Mouse (Mus musculus) adrenal gland, postnatal 0 days (tissue): ENCODE data around the gene Rab34. TPM values are rescaled to one million over a fixed set of nuclear protein-coding genes. Genes with fewer than 3 reads are reported as not detected.

Source experiments
- microRNA-seq: library from miRNA; unstranded; fragments of <30 nt; microRNA quantifications from one replicate; pipeline ENCODE4, GENCODE M21; 2016; ENCODE audit warnings: borderline replicate concordance; ENCODE audit not compliant: insufficient number of aligned reads
- polyA plus RNA-seq: library from polyadenylated mRNA; unstranded; fragments of >200 nt; fragmentation: Nextera tagmentation; extraction: Ambion mirVana; gene quantifications from 2 replicates; pipeline ENCODE4 v1.2.1, GENCODE M21; 2015

Gene Rab34
- 133 and 149 TPM in 2 replicates for polyA plus RNA-seq

GRCm38 (mm10) chr11:78188331-78189233, at the start of gene Rab34:
TSS of gene Rab34 (plus strand) at chr11:78188430.

GRCm38 (mm10) chr11:78164924-78165760, 23.1 kb upstream of the Rab34 start, which contains the start of gene Traf4:
TSS of gene Traf4 (minus strand) at chr11:78165589.

GRCm38 (mm10) chr11:78176402-78176862, 11.8 kb upstream of the Rab34 start, which contains the start of the genes Nek8 and Tlcd1:
TSS of gene Nek8 (minus strand) at chr11:78176675.
TSS of gene Tlcd1 (plus strand) at chr11:78176711.

GRCm38 (mm10) chr11:78182961-78183844, 5.0 kb upstream of the Rab34 start, which contains the start of gene Rpl23a:
TSS of gene Rpl23a (minus strand) at chr11:78183584.

GRCm38 (mm10) chr11:78193113-78193512, 4.9 kb downstream of the Rab34 start, which contains the start of gene Proca1:
TSS of gene Proca1 (plus strand) at chr11:78193392.

Small RNA genes lying within 50 kb of the gene (microRNA-seq; reads per million reads assigned to microRNA genes)
- gene Mir7653, result not detected

Other genes with a start within 250 kb of the Rab34 start
- gene Phf12, start 205.7 kb upstream of the Rab34 start, polyA plus RNA-seq, result 9.1 and 13.1 TPM in 2 replicates
- 13.1 and 22.1 TPM in 2 replicates for gene Dhrs13, start 156.2 kb upstream of the Rab34 start, polyA plus RNA-seq
- 73.4 and 83.2 TPM in 2 replicates for gene Flot2, start 150.5 kb upstream of the Rab34 start, polyA plus RNA-seq
- 18.5 and 31.0 TPM in 2 replicates for gene Eral1, start 108.0 kb upstream of the Rab34 start, polyA plus RNA-seq
- gene Fam222b, start 93.8 kb upstream of the Rab34 start, polyA plus RNA-seq, result 7.7 and 11.3 TPM in 2 replicates
- 26.5 and 29.7 TPM in 2 replicates for gene Traf4, start 22.8 kb upstream of the Rab34 start, polyA plus RNA-seq
- 12.4 and 15.0 TPM in 2 replicates for gene Nek8, start 11.8 kb upstream of the Rab34 start, polyA plus RNA-seq
- 43.8 and 59.8 TPM in 2 replicates for gene Tlcd1, start 11.7 kb upstream of the Rab34 start, polyA plus RNA-seq
- gene Rpl23a, start 4.8 kb upstream of the Rab34 start, polyA plus RNA-seq, result 1,480 and 1,753 TPM in 2 replicates
- gene Proca1, start 5.0 kb downstream of the Rab34 start, polyA plus RNA-seq, result 6.5 and 7.8 TPM in 2 replicates
- 161 and 193 TPM in 2 replicates for gene Sdf2, start 57.3 kb downstream of the Rab34 start, polyA plus RNA-seq
- 12.5 and 14.4 TPM in 2 replicates for gene Supt6, start 57.6 kb downstream of the Rab34 start, polyA plus RNA-seq
- gene 2610507B11Rik, start 73.3 kb downstream of the Rab34 start, polyA plus RNA-seq, result 39.8 and 70.6 TPM in 2 replicates
- gene BC030499, start 102.4 kb downstream of the Rab34 start, polyA plus RNA-seq, result 0.21 TPM in 1 of 2 replicates, not detected in the other
- 6.4 and 8.2 TPM in 2 replicates for gene Spag5, start 113.1 kb downstream of the Rab34 start, polyA plus RNA-seq
- gene Aldoc, start 134.5 kb downstream of the Rab34 start, polyA plus RNA-seq, result 13.7 and 19.6 TPM in 2 replicates
- gene Pigs, start 140.0 kb downstream of the Rab34 start, polyA plus RNA-seq, result 50.8 and 80.0 TPM in 2 replicates
- gene Unc119, start 155.1 kb downstream of the Rab34 start, polyA plus RNA-seq, result 82.0 and 100 TPM in 2 replicates
- 0.06 TPM in 1 of 2 replicates, not detected in the other for gene Foxn1, start 198.1 kb downstream of the Rab34 start, polyA plus RNA-seq
- gene Slc13a2, start 233.8 kb downstream of the Rab34 start, polyA plus RNA-seq, result 0.11 and 0.21 TPM in 2 replicates